Mouse (Mus musculus) bone marrow, adult 2 months (tissue): Measurements from ENCODE around the gene Sox14. TPM values are rescaled to one million over a fixed set of nuclear protein-coding genes. Genes with fewer than 3 reads are reported as not detected.
A peak's percentile ranks its signal among the peaks of the same experiment; 100 is the strongest.

Experiments used
- H3K27ac ChIP-seq: fragments of 200-500 bp; 2 replicates; pipeline ENCODE4 v1.5.1; 2012; ENCODE audit warnings: low read depth, mild to moderate bottlenecking, control low read depth, inconsistent platforms, low read length; ENCODE audit not compliant: control insufficient read depth, poor library complexity, insufficient read depth
- H3K4me1 ChIP-seq: fragments of 200-500 bp; 2 replicates; pipeline ENCODE4 v1.6.1; 2011; ENCODE audit warnings: low read length; ENCODE audit not compliant: control insufficient read depth, insufficient read depth
- H3K4me3 ChIP-seq: fragments of 200-500 bp; replicated peaks from 2 replicates; pipeline ENCODE3; 2011; ENCODE audit warnings: mild to moderate bottlenecking, low read depth, low read length, control low read depth; ENCODE audit not compliant: control insufficient read depth
- CTCF ChIP-seq: fragments of 200-500 bp; IDR thresholded peaks from 2 replicates; pipeline ENCODE4 v1.5.1; 2011; ENCODE audit warnings: low read length, control low read depth; ENCODE audit not compliant: control insufficient read depth, insufficient read depth
- POLR2A ChIP-seq: fragments of 200-500 bp; IDR thresholded peaks from 2 replicates; pipeline ENCODE4 v1.6.1; 2011; ENCODE audit warnings: low read depth, mild to moderate bottlenecking, control low read depth, low read length, borderline replicate concordance; ENCODE audit not compliant: control insufficient read depth
- WGBS: fragments of 180-500 bp; shearing (Covaris S2); methylation state at CpG from one replicate; pipeline ENCODE4 v1.1.7; 2018; 5-methylcytosine and 5-hydroxymethylcytosine counted together
- polyA plus RNA-seq: library from polyadenylated mRNA; stranded (reverse); fragments of >200 nt; gene quantifications from 2 replicates; pipeline ENCODE4 v1.2.4, GENCODE M21; 2011; ENCODE audit warnings: low replicate concordance; ENCODE audit not compliant: missing spikeins, insufficient read depth, insufficient read length

Sox14 gene
- polyA plus RNA-seq, 1 experiment = not detected

DNA sequence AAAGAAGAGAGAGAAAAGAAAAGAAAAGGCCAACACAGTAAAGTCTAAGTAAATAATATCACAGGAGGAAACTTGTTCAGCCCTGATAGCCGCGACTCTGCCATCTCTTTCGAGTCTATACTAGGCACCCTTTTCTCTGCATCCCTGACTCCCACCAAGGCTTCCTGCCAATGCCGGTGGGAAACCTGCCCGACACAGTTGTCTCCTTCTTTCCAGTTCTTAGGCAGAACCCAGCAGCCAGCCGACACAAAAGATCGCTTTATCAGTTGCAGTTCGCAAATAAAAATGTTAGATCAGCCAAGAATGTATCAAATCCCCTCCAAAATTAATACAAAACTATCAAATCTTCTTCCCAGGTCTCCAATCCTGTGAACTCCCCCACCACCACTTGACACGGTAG is 13.0 kb downstream of the Sox14 start:
- WGBS = 83% methylated on average over 9 of the region's 9 CpGs
- TF ChIP-seq POLR2A (no peak), CTCF (no peak)
- Histone ChIP-seq H3K27ac (no peak overlapping the region), H3K4me3 (no peak overlapping the region), H3K4me1 (no peaks in the 10 kb centered on the region)

DNA sequence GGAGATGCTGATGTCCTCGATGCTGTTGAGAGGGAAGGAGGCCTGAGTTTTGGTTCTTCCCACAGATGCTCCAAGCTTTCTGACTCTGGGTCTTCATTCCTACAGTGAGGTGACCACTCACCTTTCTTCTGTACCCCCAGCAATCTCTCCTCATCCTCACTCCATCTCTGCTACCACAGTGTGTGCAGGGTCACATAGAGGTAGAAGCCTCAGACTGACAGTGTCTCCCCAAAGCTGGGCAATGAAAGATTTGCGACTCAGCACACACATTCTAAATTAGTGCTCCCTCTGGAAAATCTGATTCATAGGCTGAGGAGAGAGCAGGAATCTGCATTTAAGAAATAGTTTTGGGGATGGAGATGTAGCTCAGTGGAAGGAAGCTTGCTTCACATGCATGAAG is 21.5 kb downstream of the Sox14 start:
- TF ChIP-seq CTCF = no peak
- Histone ChIP-seq H3K27ac (no peak overlapping the region), H3K4me1 (no peaks in the 10 kb centered on the region), H3K4me3 (no peak overlapping the region)
- 69% methylated on average over 2 of the region's 2 CpGs for WGBS

DNA sequence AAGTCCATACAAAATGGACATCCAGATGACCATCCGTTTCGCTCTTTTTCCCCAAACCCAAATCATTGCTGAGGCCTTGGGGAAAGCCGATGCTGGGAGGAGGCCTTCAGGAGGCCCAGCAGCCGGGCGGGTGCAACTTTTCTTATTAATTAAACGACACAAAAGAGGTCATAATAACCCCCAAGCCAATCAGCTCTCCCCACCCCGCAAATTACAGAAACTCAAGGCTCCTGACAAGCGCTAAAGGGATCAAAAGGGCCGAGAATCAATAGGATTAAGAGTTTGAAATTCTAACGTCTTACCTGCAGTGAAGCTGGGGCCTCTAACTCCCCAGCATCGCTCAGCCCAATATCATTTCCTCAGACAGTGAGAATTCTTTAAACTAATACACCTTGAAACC is 22.6 kb downstream of the Sox14 start:
- H3K4me1 ChIP-seq = no peaks in the 10 kb centered on the region
- no peak overlapping the region for H3K4me3 ChIP-seq
- TF ChIP-seq CTCF (no peak), POLR2A (no peak)
- 57% methylated on average over 11 of the region's 11 CpGs for WGBS
- no peak overlapping the region for H3K27ac ChIP-seq

DNA sequence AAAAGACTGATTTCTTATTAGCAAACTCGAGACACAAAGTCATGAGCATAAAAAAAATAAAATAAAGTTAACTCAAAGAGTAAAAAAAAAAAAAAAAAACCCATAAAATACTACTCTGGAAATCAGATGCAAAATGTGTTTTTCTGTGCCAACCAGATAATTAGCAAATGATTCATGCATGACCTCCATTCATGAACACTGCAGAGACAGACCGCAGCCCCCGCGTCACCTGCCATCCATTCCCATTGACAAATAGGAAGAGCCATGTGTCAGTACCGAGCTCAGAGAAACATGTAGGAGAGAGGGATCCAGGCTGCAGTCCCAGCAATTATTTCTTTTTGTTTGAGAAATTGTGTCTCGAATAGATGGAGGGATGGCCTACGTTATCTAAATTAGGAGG is 25.6 kb downstream of the Sox14 start:
- no peak overlapping the region for H3K4me3 ChIP-seq
- no peaks in the 10 kb centered on the region for H3K4me1 ChIP-seq
- TF ChIP-seq POLR2A (no peak), CTCF (no peak)
- no peak overlapping the region for H3K27ac ChIP-seq
- 80% methylated on average over 7 of the region's 7 CpGs for WGBS

DNA sequence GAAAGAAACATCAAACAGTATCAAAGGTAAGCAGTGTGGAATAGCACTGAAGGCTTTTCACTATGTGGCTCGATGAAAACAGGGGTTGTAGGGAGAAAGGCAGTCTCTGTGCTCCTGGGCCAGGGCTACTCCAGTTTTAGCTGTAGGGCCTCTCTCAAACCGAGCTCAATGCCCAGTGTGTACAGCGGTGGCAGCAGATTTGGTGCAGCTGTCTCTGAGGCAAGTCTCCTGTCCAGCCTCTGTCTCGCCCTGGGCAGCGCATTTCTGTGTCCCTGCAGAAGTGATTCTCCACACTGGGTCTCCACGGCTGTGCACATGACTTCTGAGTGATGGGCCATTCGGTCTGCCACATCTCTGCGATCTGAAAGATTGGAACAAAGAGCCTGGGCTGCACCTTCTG is 27.6 kb downstream of the Sox14 start:
- no peak for TF ChIP-seq POLR2A
- TF ChIP-seq CTCF = no peak
- 63% methylated on average over 8 of the region's 8 CpGs for WGBS
- H3K27ac ChIP-seq = no peak overlapping the region
- no peaks in the 10 kb centered on the region for H3K4me1 ChIP-seq
- H3K4me3 ChIP-seq = no peak overlapping the region

DNA sequence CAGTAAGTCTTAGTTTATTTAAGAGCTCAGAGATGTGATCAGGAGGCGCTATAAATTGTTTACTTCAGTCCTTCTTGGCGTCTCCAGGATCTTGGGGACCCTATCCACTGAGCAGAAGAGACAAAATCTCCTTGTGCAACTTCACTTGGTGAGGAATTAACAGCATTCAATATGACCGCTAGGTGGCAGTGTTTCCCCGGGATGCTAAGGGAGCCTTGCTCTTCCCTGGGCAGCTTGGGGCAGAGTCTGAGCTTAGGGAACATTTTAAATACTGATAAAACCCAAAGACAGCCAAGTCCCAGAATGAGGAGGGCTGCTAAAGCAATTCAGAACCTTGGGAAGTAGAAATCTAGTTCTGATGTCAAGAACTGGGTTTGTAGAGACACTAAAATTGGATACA is 29.1 kb downstream of the Sox14 start:
- H3K4me3 ChIP-seq = no peak overlapping the region
- no peak overlapping the region for H3K27ac ChIP-seq
- 1% methylated on average over 4 of the region's 4 CpGs for WGBS
- H3K4me1 ChIP-seq = no peaks in the 10 kb centered on the region
- TF ChIP-seq CTCF (peak; percentile 73), POLR2A (no peak)

DNA sequence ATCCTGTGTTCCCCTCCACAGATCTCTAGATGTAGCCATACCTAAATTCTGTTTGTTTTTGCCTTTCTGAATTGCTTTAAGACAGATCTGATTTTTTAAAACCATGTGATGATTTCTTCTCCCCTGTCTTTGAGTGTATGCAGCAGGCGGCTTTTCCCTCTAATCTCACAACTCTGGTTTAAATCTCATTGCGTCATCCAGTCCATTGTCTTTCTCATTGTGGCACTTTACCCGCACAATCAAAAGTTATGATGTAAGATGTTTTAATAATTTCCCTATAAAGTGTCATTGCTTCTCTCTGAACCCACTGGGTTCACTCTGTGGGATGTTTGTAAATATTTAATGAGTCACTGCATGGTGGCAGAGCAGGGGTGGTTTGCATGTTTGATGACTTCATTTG is 36.6 kb downstream of the Sox14 start:
- 86% methylated on average over 3 of the region's 3 CpGs for WGBS
- no peak overlapping the region for H3K27ac ChIP-seq
- no peaks in the 10 kb centered on the region for H3K4me1 ChIP-seq
- TF ChIP-seq CTCF = no peak
- no peak for TF ChIP-seq POLR2A
- H3K4me3 ChIP-seq = no peak overlapping the region

DNA sequence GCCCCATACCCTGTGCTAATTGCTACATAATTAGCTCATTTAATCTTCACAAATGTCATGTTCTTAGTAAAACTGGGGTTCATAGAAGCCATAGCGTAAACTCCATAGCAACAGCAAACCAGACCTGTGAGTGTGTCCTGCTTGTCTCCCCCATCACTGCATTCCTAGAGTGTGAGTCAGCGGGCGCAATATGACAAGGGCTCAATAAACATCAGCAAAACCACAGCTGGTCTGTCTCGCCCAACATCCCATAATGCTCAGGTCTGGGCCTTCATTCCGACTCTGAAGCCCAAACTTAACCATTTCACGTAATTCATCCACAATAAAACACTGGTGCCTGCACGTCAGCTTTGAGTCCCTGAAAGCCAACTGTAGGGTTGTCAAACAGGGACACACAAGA is 37.1 kb downstream of the Sox14 start:
- H3K4me3 ChIP-seq = no peak overlapping the region
- no peak overlapping the region for H3K27ac ChIP-seq
- TF ChIP-seq POLR2A (no peak), CTCF (no peak)
- H3K4me1 ChIP-seq = no peaks in the 10 kb centered on the region
- WGBS = 84% methylated on average over 7 of the region's 7 CpGs

DNA sequence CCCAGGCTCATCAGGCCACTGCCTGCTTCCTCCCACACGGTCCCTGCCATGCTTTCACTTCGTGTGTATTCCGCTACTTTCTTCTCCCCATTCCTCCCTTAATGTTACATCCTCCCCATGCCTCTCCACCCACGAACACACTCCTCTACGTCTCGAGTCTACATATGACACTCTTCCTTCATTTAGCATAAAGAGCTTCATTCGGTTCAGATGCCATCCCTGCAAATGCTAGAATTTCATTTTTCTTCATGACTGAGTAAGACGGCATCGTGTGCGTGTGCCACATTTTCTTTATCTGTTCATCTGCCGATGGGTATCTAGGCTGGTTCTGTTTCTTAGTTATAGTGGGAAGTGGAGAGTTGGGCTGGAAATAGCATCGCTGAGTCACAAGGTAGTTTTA is 39.3 kb downstream of the Sox14 start:
- TF ChIP-seq POLR2A (no peak), CTCF (no peak)
- Histone ChIP-seq H3K27ac (no peak overlapping the region), H3K4me1 (no peaks in the 10 kb centered on the region), H3K4me3 (no peak overlapping the region)
- WGBS = 70% methylated on average over 12 of the region's 12 CpGs
